Mouse (Mus musculus) forebrain, embryonic 16.5 days (tissue): Measurements from ENCODE around the gene Nrp2. TPM values are rescaled to one million over a fixed set of nuclear protein-coding genes. Genes with fewer than 3 reads are reported as not detected.

ENCODE experiments used
- ATAC-seq: fragments of 200-750 bp; cut with Nextera tagmentation; 2 replicates; pipeline ENCODE4 v1.8.0; 2017; ENCODE audit warnings: mild to moderate bottlenecking, moderate library complexity
- H3K27ac ChIP-seq: fragments of 300-500 bp; sonication (generic); 2 replicates; pipeline ENCODE4 v1.5.1; 2014; ENCODE audit warnings: low read length, control low read depth
- H3K27me3 ChIP-seq: fragments of 300-500 bp; sonication (generic); replicated peaks from 2 replicates; pipeline ENCODE4 v1.6.1; 2014; ENCODE audit warnings: low read length; ENCODE audit not compliant: control insufficient read depth, insufficient read depth
- H3K36me3 ChIP-seq: fragments of 300-500 bp; sonication (generic); 2 replicates; pipeline ENCODE4 v1.6.1; 2014; ENCODE audit not compliant: control insufficient read depth, insufficient read depth
- H3K4me1 ChIP-seq: fragments of 300-500 bp; sonication (generic); replicated peaks from 2 replicates; pipeline ENCODE4 v1.6.1; 2014; ENCODE audit warnings: low read length; ENCODE audit not compliant: control insufficient read depth, insufficient read depth
- H3K4me2 ChIP-seq: fragments of 300-500 bp; sonication (generic); 2 replicates; pipeline ENCODE4 v1.6.1; 2014; ENCODE audit warnings: mild to moderate bottlenecking, low read length, control low read depth
- H3K4me3 ChIP-seq: fragments of 300-500 bp; sonication (generic); replicated peaks from 2 replicates; pipeline ENCODE4 v1.5.1; 2014; ENCODE audit warnings: mild to moderate bottlenecking, low read length, control low read depth
- H3K9ac ChIP-seq: fragments of 300-500 bp; sonication (generic); replicated peaks from 2 replicates; pipeline ENCODE4 v1.6.1; 2014; ENCODE audit warnings: low read depth, low read length, control low read depth
- H3K9me3 ChIP-seq: fragments of 300-500 bp; sonication (generic); 2 replicates; pipeline ENCODE4 v1.6.1; 2016; ENCODE audit warnings: low read length; ENCODE audit not compliant: control insufficient read depth
- WGBS: fragments of 180-500 bp; shearing (Covaris S2); extraction: QIAGEN DNeasy Blood & Tissue Kit; methylation state at CpG from one replicate; pipeline ENCODE4 v1.1.7; 2014; 5-methylcytosine and 5-hydroxymethylcytosine counted together
- polyA plus RNA-seq: library from polyadenylated mRNA; unstranded; fragments of >200 nt; fragmentation: Nextera tagmentation; extraction: Ambion mirVana; gene quantifications from 2 replicates; pipeline ENCODE4 v1.2.1, GENCODE M21; 2015

Gene Nrp2
- polyA plus RNA-seq, 1 experiment from 2014 or later = 43.9 TPM

GRCm38 (mm10) chr1:62682456-62683385 is 20.4 kb upstream of the Nrp2 start:
- Histone ChIP-seq H3K36me3 (no peaks in the 10 kb centered on the region), H3K4me1 (peaks cover 13% of the 10 kb centered on the region), H3K4me3 (no peak overlapping the region), H3K27me3 (no peaks in the 10 kb centered on the region), H3K4me2 (peak overlapping the region; percentile 32), H3K9me3 (no peaks in the 10 kb centered on the region), H3K27ac (peak overlapping the region; percentile 45; the same call in 1 of the 2 replicates), H3K9ac (no peak overlapping the region)
- peak; percentile 78 for ATAC-seq
- WGBS = 19% methylated on average over 21 of the region's 21 CpGs

- peaks cover 13% of the 10 kb centered on the region for H3K4me1 ChIP-seq
- no peak overlapping the region for H3K9ac ChIP-seq
- no peak overlapping the region for H3K27ac ChIP-seq
- H3K36me3 ChIP-seq = no peaks in the 10 kb centered on the region
- no peaks in the 10 kb centered on the region for H3K9me3 ChIP-seq
- WGBS = 56% methylated on average over 2 of the region's 2 CpGs
- no peak overlapping the region for H3K4me2 ChIP-seq
- H3K4me3 ChIP-seq = no peak overlapping the region
- no peaks in the 10 kb centered on the region for H3K27me3 ChIP-seq
- no peak for ATAC-seq
These were observed 19.6 kb upstream of the Nrp2 start for GRCm38 (mm10) chr1:62683498-62683897.

- H3K27ac ChIP-seq = no peak overlapping the region
- no peak overlapping the region for H3K9ac ChIP-seq
- no peaks in the 10 kb centered on the region for H3K27me3 ChIP-seq
- peaks cover 7% of the 10 kb centered on the region for H3K4me1 ChIP-seq
- WGBS = 85% methylated on average over 8 of the region's 8 CpGs
- H3K9me3 ChIP-seq = no peaks in the 10 kb centered on the region
- no peak for ATAC-seq
- no peaks in the 10 kb centered on the region for H3K36me3 ChIP-seq
- no peak overlapping the region for H3K4me3 ChIP-seq
- no peak overlapping the region for H3K4me2 ChIP-seq
These were observed 15.6 kb upstream of the Nrp2 start for GRCm38 (mm10) chr1:62687511-62687910.

- Histone ChIP-seq H3K27ac (no peak overlapping the region), H3K36me3 (no peaks in the 10 kb centered on the region), H3K9ac (no peak overlapping the region), H3K4me2 (no peak overlapping the region), H3K9me3 (no peaks in the 10 kb centered on the region), H3K27me3 (no peaks in the 10 kb centered on the region), H3K4me3 (no peak overlapping the region), H3K4me1 (no peaks in the 10 kb centered on the region)
- WGBS = 89% methylated on average over 6 of the region's 6 CpGs
- no peak for ATAC-seq
These were observed 11.9 kb upstream of the Nrp2 start for GRCm38 (mm10) chr1:62691175-62691574.

GRCm38 (mm10) chr1:62696312-62696982 is 6.6 kb upstream of the Nrp2 start:
- peaks cover 8% of the 10 kb centered on the region for H3K4me1 ChIP-seq
- ATAC-seq = peak; percentile 41
- H3K27ac ChIP-seq = no peak overlapping the region
- no peaks in the 10 kb centered on the region for H3K9me3 ChIP-seq
- H3K36me3 ChIP-seq = no peaks in the 10 kb centered on the region
- peaks cover under 1% of the 10 kb centered on the region; the same call in 1 of the 2 replicates for H3K27me3 ChIP-seq
- peak overlapping the region; percentile 8; the same call in 1 of the 2 replicates for H3K4me2 ChIP-seq
- H3K9ac ChIP-seq = no peak overlapping the region
- 49% methylated on average over 6 of the region's 6 CpGs for WGBS
- H3K4me3 ChIP-seq = no peak overlapping the region

- 19% methylated on average over 9 of the region's 9 CpGs for WGBS
- no peaks in the 10 kb centered on the region for H3K9me3 ChIP-seq
- H3K36me3 ChIP-seq = no peaks in the 10 kb centered on the region
- H3K9ac ChIP-seq = no peak overlapping the region
- peaks cover 3% of the 10 kb centered on the region for H3K27me3 ChIP-seq
- peaks cover 8% of the 10 kb centered on the region for H3K4me1 ChIP-seq
- H3K4me3 ChIP-seq = no peak overlapping the region
- no peak overlapping the region for H3K27ac ChIP-seq
- ATAC-seq = peak; percentile 77
- peak overlapping the region; percentile 8; the same call in 1 of the 2 replicates for H3K4me2 ChIP-seq
These were observed 6.1 kb upstream of the Nrp2 start for GRCm38 (mm10) chr1:62696983-62697341.

- peak; percentile 37 for ATAC-seq
- H3K36me3 ChIP-seq = no peaks in the 10 kb centered on the region
- H3K27ac ChIP-seq = no peak overlapping the region
- 44% methylated on average over 3 of the region's 3 CpGs for WGBS
- peaks cover 11% of the 10 kb centered on the region for H3K4me1 ChIP-seq
- no peak overlapping the region for H3K4me2 ChIP-seq
- H3K27me3 ChIP-seq = peaks cover 7% of the 10 kb centered on the region
- no peak overlapping the region for H3K9ac ChIP-seq
- no peak overlapping the region for H3K4me3 ChIP-seq
- no peaks in the 10 kb centered on the region for H3K9me3 ChIP-seq
These were observed 5.7 kb upstream of the Nrp2 start for GRCm38 (mm10) chr1:62697353-62697752.

- peaks cover 7% of the 10 kb centered on the region for H3K27me3 ChIP-seq
- H3K27ac ChIP-seq = no peak overlapping the region
- no peak overlapping the region for H3K4me2 ChIP-seq
- H3K4me3 ChIP-seq = no peak overlapping the region
- H3K9me3 ChIP-seq = no peaks in the 10 kb centered on the region
- H3K9ac ChIP-seq = no peak overlapping the region
- 36% methylated on average over 4 of the region's 4 CpGs for WGBS
- peaks cover 19% of the 10 kb centered on the region for H3K4me1 ChIP-seq
- ATAC-seq = no peak
- H3K36me3 ChIP-seq = no peaks in the 10 kb centered on the region
These were observed 3.3 kb upstream of the Nrp2 start for GRCm38 (mm10) chr1:62699801-62700200.

GRCm38 (mm10) chr1:62701065-62701921 is 1.8 kb upstream of the Nrp2 start:
- no peaks in the 10 kb centered on the region for H3K36me3 ChIP-seq
- no peak overlapping the region for H3K27ac ChIP-seq
- no peak overlapping the region for H3K4me2 ChIP-seq
- peaks cover 7% of the 10 kb centered on the region for H3K27me3 ChIP-seq
- no peak overlapping the region for H3K9ac ChIP-seq
- 36% methylated on average over 10 of the region's 10 CpGs for WGBS
- ATAC-seq = no peak
- H3K9me3 ChIP-seq = no peaks in the 10 kb centered on the region
- H3K4me3 ChIP-seq = no peak overlapping the region
- H3K4me1 ChIP-seq = peaks cover 24% of the 10 kb centered on the region
